Mouse (Mus musculus): ENCODE data around the gene Mif4gd.

GRCm38 (mm10) chr11:115640978-115641663 lies 28.4 kb upstream of the Mif4gd start:
- TF ChIP-seq POLR2A (IDR thresholded peaks at IDR 0.05; ENCODE audit: extremely low read depth, insufficient read depth, low read length) (no peak), CTCF (IDR thresholded peaks at IDR 0.05; ENCODE audit: extremely low read depth, insufficient read depth, low read length) (no peak)

Measured in cortical plate, adult 2 months (tissue).